Mouse (Mus musculus): ENCODE measurements around the gene Atp7b. TPM values are rescaled to one million over a fixed set of nuclear protein-coding genes. Genes with fewer than 3 reads are reported as not detected.

Gene Atp7b
- total RNA-seq (2022) = under 1 TPM in 1 of 4 experiments, not detected in 3; 0.05 TPM

DNA sequence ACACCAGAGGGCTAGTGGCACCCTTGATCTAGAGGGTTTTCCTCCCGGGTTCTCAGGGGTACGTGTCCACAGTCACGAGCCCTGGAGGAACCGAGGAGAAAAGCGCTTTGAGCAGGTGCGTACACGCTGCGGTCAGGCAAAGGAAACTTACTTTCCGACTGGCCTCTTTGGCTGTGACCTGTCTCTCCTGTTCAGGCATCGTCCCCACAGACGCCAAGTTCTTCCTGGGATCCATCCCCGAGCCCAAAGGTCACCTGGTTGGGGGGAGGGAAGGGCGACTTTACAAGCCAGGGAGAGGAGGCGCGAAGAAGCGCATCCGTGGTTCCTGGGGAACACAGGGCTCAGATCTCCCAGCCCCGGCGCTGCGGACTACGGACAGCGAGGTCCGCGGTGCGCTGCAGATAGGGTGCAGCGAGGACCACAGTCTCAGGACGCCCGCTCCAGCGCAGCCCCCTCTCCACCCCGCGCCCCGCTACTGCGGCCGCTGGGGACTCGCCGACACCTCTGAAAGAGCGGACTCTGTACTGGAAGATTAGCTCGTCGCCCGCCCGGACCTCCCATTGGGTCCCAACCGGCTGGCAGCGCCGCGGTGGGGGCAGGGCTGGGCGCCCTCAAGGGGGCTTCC, at the start of gene Atp7b:
Gene Atp7b, minus strand, starts transcription at position 485 of the 625 bp plus-strand sequence.
- peak in 1 of 2 experiments; percentile 6 for DNase-seq (ENCODE audit: low spot score in 2 of 2)

DNA sequence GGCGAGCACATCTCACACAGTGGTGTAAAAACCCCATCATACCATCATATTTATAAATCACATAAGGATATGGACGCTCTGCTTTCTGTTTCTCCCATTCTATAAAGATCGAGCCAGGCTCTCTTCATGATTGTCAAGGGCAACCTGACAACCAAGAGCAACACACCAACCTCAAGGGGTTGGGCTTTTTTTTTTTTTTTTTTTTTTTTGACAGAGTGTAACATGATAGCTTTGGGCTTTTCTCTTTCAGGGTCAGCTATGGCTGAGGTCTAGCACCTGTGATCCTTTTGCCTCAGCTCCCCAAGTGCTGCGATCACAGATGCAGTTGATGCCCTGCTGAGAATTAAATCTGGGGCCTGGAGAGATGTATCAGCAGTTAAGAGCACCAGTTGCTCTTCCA, 46.9 kb upstream of the Atp7b start:
- no peak for DNase-seq (ENCODE audit: low spot score in 2 of 2)

DNA sequence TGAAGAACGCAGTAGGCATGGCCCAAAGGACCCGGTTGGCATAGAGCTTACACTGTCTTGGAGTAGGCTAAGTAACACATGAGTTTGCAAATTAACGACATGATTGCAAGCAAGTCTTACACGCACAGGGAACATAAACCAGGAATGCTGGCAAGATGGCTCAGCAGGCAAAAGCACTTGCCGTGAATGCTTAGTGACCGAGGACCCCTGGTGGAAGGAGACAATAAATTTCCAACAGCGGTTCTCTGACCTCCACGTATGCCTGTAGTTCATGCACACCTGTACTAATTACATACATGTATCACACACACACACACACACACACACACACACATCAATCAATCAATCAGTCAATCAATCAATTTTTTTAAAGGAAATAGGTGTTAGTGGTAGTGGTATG, 31.5 kb upstream of the Atp7b start:
- DNase-seq (ENCODE audit: low spot score in 2 of 2) = no peak

DNA sequence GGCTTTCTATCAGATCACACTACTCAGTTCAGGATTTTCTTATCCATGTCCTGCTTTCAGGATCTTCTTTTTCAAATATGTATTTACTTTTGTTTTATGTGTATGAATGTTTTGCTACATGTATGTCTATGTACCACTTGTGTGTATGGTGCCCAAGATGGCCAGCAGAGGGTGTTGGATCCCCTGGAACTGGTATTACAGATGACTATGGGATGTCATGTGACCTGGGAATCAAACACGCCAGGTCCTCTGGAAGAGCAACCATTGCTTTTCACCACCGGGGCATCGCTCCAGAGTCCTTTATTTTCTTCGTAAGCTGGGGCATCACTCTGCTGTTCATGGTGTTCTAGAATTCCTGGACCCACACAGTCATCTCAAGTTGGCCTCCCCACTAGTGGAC, 29.1 kb upstream of the Atp7b start:
- no peak for DNase-seq (ENCODE audit: low spot score in 2 of 2)

DNA sequence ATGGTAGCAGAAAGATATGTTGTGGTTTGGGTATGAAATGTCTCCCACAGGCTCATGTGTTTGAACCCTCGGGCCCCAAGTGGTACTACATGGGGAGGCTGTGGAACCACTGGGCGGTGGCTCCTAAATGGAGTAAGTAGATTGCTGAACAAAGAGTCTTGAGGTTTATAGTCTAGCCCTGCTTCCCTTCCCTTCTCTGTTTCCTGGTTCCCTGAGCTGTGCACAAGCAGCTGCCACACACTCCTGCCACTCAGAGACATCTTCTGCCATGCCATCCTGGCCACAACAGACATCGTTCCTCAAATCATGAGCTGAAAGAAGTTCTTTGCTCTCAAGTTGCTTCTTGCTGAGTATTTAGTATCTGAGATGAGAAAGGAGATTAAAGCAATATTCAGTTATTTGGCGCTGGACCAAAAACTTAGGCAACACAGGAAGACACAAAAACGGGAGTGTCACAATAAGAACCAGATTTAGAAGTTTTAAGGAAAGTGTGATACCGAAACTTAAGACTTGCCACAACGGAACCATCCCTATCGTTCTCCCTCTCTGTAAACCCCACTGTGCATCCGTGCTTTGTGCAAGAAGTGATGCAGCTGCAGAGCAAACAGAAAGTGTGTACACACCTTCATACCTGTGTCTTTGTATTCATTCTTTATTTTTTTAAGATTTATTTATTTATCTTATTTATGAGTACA, 19.4 kb upstream of the Atp7b start:
- no peak for DNase-seq (ENCODE audit: low spot score in 2 of 2)

DNA sequence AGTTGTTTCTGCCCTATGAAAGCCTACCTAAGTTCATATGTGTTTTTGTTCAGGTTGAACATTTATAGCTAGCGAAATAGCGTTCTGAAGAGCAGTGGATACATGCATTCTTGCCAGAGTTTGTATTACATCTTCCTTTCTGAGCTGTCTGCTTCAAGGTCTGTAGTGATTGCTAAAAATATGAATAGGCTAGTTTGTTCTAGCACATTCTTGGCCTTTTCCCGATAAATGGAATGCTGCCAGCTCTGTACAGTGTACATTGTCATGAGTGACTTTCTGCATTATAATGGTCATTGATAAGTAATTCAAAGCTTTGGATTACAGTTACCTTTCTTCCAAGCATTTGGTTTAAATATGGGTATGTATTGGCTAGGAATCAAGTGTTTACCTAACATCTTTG, 1.0 kb upstream of the Atp7b start:
- no peak for DNase-seq (ENCODE audit: low spot score in 2 of 2)

DNA sequence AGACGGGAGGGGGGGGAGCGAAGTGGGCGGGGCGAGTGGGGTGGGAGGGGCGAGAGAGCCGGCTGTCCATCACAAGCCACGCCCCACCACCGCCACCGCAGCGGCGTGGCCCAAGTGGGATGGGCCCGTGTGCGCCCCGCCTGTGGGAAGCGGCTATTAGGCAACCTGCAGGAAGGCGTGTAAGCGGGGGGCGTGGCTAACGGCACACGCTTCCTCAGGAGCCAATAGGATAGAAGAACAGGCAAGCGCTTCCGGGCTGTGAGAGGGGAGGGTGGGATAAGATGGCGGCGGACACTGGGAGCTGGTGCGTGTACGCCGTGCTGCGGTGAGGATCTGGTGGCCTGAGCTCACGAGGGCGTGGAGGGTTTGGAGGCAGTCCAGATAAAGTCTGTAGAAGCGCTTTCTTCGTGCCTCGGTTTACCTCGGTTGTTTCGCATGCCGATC, 363 bp upstream of the Atp7b start, which contains the start of gene Alg11:
Gene Alg11, plus strand, starts transcription at position 276 of the 444 bp plus-strand sequence.
- DNase-seq (ENCODE audit: low spot score in 2 of 2) = peak; percentile 91 to 96

DNA sequence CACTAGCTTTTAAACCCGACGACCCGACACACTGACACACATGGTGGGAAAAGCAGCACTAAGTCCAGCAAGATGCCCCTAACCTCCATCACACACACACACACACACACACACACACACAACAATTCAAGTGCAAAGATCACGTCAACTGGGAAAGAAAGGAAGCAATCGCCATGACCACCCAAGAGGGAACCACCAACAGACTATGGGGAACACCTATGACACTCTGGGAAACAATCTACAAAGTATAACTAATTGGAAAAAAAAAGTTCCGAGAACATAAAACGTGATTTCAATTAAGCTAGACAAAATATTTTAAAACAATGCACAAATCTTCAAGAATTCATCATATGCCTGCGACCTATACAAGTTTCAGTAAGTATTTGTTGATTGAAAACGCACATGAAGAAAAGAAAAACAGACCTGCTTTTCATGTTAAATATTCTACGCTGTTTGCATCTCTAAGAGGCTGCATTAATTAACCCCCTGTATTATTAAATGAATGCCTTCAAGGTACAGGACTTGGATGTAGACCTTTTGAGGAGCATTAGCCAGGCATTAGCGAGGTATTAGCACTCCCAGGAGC, 859 bp downstream of the Atp7b start:
- DNase-seq (ENCODE audit: low spot score in 2 of 2) = no peak

DNA sequence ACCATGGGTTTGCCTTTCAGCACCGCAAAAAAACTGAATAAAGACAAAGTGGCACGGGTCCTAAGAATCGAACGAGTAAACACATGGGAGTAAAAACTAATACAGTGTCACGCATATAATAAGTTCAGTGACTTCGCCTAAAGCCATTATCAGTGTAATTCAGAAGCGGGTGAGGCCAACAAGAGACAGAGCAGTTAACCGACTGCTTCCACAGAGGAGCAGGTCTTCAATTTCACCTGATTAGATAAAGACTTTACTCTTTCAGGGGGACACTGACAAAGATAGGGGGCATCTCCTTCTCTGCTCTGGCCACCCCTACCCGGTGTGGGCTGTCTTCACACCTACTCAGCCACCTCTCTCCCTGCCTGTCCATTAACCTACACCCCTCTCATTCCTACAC, 1.7 kb downstream of the Atp7b start:
- DNase-seq (ENCODE audit: low spot score in 2 of 2) = no peak

DNA sequence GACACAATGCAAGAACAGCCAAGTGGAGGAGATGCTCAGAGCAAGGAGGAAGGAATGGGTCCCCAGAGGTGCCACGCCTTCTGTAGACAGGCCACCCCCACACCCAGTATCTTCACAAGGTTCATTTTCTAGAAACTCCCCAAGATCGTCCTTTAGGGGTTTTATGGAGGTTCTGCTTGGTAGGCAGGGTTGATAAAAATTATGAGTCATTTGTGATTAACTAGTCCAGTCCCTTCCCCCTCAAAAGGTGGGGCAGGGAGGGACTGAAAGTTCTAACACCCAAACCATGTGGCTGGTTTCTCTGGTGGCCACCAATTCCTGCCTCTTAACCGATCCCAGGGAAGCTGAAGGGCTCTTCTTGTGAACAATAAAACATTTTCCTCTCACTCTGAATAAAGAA, 3.3 kb downstream of the Atp7b start:
- DNase-seq (ENCODE audit: low spot score in 2 of 2) = no peak

DNA sequence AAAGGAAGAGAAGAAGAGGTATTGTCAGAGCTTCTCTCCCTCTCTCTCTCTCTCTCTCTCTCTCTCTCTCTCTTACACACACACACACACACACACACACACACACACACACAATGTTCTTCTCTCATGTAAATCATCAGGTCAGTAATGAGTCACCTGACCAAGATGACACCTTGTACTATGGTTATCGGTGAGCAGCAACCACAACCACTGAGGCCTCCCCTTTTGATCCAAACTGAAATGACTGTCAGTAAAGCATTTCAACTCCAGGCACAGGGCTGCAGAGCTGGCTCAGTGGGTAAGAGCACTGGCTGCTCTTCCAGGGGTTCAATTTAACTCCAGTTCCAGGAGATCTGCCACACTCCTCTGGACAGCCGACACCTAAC, 4.6 kb downstream of the Atp7b start:
- DNase-seq (ENCODE audit: low spot score in 2 of 2) = no peak

DNA sequence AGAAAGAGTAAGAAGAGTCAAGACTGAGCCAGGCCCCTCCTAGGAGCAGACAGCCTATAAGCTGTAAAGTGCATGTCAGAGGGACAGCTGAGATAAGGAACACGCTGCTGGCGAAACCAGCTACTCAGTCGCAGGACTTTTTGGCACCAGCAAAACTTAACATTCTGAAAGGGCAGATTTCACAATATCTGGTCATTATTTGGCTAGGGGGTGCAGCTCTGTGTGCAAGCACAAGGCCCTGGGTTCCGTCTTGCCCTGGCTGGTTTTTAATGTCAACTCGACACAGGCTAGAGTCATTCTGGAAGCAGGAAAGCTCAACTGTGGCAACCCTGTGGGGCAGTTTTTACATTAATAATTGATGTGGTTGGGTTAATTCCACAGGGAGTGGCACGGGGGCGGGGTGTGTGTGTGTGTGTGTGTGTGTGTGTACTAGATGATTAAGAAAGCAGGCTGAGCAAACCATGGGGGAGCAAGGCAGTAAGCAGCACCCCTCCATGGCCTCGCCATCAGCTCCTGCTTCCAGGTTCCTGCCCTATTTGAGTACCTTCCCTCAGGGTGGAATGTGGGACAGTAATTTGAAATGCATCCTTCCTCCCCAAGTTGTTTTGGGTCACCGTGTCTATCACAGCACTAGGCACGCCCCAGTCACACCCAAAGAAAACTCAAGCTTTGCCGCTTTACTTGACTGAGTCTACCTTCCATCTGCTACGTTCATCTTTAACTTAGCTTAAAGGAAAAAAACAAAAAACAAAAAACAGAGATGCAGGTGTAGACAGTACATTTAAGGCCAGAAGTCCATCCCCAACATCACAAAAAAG, 5.2 kb downstream of the Atp7b start:
- DNase-seq (ENCODE audit: low spot score in 2 of 2) = no peak

DNA sequence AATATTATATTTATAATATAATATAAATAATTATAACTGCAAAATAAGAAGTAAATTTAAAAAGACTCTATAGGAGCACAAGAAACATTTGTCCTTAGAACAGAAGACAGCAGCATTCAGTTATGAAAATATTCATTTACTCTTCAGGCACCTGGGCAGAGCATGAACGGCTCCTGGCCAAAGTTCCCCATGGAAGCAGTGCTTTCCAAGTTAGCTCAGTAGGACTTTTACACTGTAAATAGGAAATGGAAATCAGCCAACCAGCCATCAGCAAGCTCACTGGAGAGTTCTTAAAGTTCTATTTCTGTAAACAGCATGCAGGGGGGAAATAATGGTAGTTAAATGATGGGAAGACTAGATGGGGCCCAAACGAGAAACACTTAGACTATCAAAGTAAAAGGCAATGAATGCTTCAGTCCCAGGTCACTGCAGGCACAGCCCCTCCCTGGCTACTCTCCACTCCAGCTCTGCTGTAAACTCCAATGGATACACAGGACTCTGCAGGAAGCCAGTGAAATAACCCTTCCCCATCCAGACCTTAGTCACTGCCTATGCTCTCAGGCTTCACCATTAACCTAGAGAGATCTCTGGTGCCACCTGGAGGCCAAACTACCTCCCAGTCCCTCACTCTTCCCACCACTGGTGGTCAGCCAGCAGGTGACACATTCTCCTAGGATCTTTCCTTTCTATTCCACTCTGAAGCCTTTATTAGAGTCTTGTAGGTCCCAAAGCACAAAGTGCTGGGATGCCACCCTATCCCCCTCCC, 12.2 kb downstream of the Atp7b start:
- no peak for DNase-seq (ENCODE audit: low spot score in 2 of 2)

DNA sequence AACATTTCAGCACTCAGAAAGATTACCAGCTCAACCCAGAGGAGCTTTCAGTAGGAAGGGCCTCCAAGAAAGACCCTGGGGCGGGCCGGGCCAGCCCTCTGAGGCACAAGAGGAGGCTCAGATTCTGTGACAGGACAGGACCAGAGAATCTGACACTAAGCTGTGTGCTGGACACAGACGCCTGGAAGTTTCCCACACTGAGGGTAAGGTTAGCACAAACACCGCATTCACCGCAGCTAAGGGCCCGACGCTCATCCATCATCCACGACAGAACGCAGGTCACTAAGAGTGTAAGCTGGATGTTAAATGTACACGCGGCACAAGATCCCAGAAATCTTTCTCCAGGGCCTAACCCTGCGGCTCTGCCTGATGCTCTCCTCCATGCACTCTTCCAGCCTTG, 16.4 kb downstream of the Atp7b start:
- DNase-seq (ENCODE audit: low spot score in 2 of 2) = no peak

DNA sequence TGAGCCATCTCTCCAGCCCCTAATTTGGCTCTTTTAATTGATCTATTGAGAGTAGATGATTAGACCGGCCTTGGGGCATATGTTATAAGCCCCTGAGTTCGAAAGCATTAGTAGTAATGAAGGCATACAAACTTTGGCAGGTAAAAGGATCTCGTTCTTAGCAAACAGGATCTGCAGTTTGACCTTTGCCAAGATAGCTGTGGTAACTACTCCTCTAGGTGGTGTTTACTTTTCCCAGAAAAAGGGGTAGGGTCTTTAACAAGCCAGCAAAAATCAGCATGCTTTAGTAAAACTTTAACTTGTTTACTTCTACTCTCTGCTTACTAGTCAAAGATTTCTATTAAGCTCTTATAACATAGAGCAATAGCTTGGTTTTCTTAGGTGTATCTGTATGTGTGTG, 17.6 kb downstream of the Atp7b start:
- no peak for DNase-seq (ENCODE audit: low spot score in 2 of 2)

DNA sequence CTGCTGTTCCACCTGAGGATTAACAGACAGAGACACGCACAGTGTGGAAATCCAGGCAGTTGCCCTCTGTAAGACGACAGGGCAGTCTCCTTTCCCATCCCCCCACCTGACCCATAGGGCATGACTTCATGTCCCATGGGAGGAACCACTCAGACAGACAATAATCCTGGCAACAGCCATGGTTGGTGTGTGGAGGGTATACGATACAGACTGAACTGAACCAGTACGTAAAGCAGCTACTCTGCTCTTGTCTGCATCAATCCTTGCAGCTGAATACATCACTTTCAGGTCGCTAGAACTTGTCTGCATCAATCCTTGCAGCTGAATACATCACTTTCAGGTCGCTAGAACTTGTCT, 20.0 kb downstream of the Atp7b start:
- no peak for DNase-seq (ENCODE audit: low spot score in 2 of 2)

DNA sequence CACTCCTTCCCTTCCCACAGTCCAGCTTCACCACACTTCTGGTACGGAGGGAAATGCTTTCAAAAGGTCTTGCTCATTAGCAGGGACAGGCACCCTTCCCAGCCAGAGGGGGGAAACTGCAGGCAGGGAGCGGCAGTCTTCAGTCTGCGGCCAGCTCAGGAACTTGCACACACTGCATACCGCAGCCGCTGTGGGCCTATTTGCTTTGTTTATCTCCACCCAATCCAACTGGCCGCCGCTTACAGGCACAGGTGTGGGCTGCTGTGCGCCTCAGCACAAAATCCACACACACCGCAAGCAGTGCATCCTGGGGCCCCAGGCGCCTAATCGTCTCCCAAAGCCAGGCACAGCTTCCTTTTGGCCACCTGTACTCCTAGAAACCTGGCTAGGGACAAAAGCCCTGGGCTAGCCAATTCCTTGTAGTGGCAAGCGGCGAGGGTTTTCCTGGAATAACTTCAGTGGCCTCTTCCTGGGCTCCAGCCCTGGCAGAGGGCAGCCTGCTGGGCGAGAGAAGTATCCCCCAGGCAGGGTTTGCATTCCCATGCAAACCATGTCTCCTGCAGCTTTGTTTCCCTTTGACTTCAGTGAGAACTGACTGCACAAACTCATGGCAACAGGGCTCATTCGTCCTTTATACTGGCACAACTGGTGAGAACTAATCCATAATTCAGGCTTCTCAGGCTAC, 20.5 kb downstream of the Atp7b start:
- no peak for DNase-seq (ENCODE audit: low spot score in 2 of 2)

DNA sequence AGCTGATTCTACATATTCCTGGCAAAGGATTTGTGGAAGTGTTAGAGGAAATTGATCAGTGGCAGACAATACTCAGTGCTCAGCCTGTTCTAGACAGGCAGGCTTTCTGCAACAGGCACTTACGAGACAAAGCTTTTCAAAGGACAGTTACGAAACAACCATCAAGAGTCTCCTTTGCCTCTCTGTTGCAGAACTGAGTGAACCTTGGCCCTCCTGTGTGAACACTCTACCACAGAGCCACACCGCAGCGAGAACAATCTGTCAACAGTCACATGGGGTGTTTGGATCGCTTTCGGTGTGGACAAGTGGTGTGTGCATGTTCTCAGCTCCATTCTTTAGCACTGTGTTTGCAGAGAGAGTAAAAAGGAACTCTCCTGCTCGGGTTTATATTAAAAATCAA, 23.1 kb downstream of the Atp7b start:
- no peak for DNase-seq (ENCODE audit: low spot score in 2 of 2)

DNA sequence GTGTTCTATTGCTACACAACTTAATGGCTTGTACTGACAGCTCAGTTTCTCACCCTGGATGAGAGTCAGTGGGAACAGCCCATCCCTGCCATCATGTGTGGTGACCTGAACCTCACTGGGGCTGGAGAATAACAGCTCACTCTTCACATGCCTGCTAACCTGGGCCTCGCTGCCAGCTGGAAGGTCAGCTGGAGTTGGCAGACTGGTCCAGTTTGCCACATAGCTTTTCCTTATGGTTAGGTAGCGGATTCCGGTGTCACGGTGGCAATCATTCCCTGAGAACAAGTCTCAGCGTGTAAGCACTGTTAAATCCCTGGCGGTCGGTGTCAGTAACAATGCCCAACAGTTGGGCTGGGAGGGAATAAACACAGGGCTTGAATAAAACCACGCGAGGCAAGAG, 24.0 kb downstream of the Atp7b start:
- DNase-seq (ENCODE audit: low spot score in 2 of 2) = no peak

DNA sequence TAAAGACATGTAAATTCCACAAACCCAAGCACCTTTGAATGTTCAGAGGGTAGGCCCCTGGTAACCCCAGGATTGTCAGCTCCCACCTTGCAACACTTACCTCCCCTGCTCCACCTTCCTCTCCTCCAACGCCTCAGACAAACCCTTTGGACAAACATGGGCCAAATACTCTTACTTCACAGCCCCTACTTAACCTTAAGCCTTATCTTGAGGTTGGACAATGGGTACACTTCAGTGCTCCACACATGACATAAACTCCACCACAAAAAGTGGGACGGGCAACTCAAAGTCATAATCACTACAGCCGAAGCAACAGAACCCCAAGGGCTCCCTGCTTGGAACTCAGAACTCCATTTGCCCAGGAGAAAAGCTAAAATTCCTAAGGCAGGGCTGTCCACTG, 29.1 kb downstream of the Atp7b start:
- DNase-seq (ENCODE audit: low spot score in 2 of 2) = no peak

DNA sequence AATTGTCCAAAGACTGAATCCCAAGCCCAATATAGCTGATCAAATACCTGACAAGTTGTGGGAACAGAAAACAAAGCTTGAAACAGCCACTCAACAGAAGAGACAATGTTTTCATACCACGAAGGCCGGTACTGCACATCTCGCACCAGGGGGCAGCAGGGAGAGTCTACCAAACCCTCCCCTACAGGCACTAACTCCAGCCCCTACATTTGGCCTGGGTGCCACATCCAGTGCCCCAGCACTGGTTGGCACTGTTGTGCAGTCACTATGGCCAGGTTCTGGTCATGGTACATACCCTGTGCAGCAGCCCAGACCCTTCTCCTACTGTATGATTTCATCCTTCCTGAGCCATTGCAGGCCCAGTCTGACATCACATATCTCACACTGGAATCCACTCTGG, 31.1 kb downstream of the Atp7b start:
- no peak for DNase-seq (ENCODE audit: low spot score in 2 of 2)

All from gastrocnemius, adult 8-10 months (tissue).